Mouse (Mus musculus) embryonic facial prominence, embryonic 15.5 days (tissue): ENCODE data around the gene Rnf126. TPM values are rescaled to one million over a fixed set of nuclear protein-coding genes. Genes with fewer than 3 reads are reported as not detected.

Experiments
- ATAC-seq: fragments of 200-750 bp; cut with Nextera tagmentation; 2 replicates; pipeline ENCODE4 v1.8.0; 2017; ENCODE audit warnings: low read depth, moderate TSS enrichment; ENCODE audit not compliant: insufficient number of reproducible peaks, low FRiP score, low TSS enrichment
- H3K27ac ChIP-seq: fragments of 300-500 bp; sonication (generic); replicated peaks from 2 replicates; pipeline ENCODE4 v1.5.1; 2015; ENCODE audit warnings: mild to moderate bottlenecking, inconsistent platforms
- H3K27me3 ChIP-seq: fragments of 300-500 bp; sonication (generic); 2 replicates; pipeline ENCODE4 v1.6.1; 2015; ENCODE audit warnings: inconsistent platforms
- H3K36me3 ChIP-seq: fragments of 300-500 bp; sonication (generic); 2 replicates; pipeline ENCODE4 v1.6.1; 2015; ENCODE audit warnings: mild to moderate bottlenecking, inconsistent platforms
- H3K4me1 ChIP-seq: fragments of 300-500 bp; sonication (generic); 2 replicates; pipeline ENCODE4 v1.6.1; 2015; ENCODE audit warnings: inconsistent platforms
- H3K4me2 ChIP-seq: fragments of 300-500 bp; sonication (generic); replicated peaks from 2 replicates; pipeline ENCODE4 v1.6.1; 2015; ENCODE audit warnings: mild to moderate bottlenecking, inconsistent platforms
- H3K4me3 ChIP-seq: fragments of 300-500 bp; sonication (generic); replicated peaks from 2 replicates; pipeline ENCODE4 v1.5.1; 2015; ENCODE audit warnings: mild to moderate bottlenecking, inconsistent platforms
- H3K9ac ChIP-seq: fragments of 300-500 bp; sonication (generic); 2 replicates; pipeline ENCODE4 v1.6.1; 2015; ENCODE audit warnings: inconsistent platforms
- H3K9me3 ChIP-seq: fragments of 300-500 bp; sonication (generic); replicated peaks from 2 replicates; pipeline ENCODE4 v1.6.1; 2016; ENCODE audit warnings: inconsistent platforms
- WGBS: fragments of 180-500 bp; shearing (Covaris S2); methylation state at CpG from one replicate; pipeline ENCODE4 v1.1.7; 2015; 5-methylcytosine and 5-hydroxymethylcytosine counted together
- polyA plus RNA-seq: library from polyadenylated mRNA; unstranded; fragments of >200 nt; fragmentation: Nextera tagmentation; extraction: Ambion mirVana; gene quantifications from 2 replicates; pipeline ENCODE4 v1.2.1, GENCODE M21; 2015

The Rnf126 gene
- polyA plus RNA-seq, 1 experiment from 2014 or later, result 127 TPM

GRCm38 (mm10) chr10:79743650-79744365 is 22.9 kb downstream of the Rnf126 start:
- no peak overlapping the region for H3K9ac ChIP-seq
- ATAC-seq, result no peak
- H3K4me2 ChIP-seq, result no peak overlapping the region
- no peak overlapping the region for H3K27ac ChIP-seq
- peaks cover 56% of the 10 kb centered on the region for H3K36me3 ChIP-seq
- no peak overlapping the region for H3K4me3 ChIP-seq
- 91% methylated on average over 15 of the region's 15 CpGs for WGBS
- H3K27me3 ChIP-seq, result no peaks in the 10 kb centered on the region
- peaks cover 20% of the 10 kb centered on the region for H3K9me3 ChIP-seq
- peaks cover 12% of the 10 kb centered on the region for H3K4me1 ChIP-seq

DNA sequence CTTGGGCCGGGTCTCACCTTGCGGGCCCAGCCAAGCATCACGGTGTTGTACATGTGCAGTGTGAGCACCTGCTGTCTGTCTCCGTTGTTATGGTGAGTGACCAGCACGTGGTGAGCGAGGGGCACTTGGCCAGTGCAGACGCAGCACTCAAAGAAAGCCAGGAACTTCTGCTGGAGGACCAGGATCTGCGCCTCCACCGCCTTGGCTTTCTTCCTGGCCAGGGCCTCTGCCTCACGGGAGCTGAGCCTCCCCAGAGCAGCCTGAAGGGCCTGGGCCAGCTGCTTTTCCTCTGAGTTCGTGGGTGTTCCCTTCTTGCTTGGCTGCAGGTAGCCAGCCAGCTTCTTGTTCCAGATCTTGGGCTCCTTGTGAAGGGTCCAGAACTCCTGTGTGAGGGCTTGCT is 23.6 kb downstream of the Rnf126 start:
- peaks cover 12% of the 10 kb centered on the region for H3K4me1 ChIP-seq
- no peaks in the 10 kb centered on the region for H3K27me3 ChIP-seq
- H3K27ac ChIP-seq, result no peak overlapping the region
- no peak overlapping the region for H3K4me3 ChIP-seq
- ATAC-seq, result no peak
- no peak overlapping the region for H3K4me2 ChIP-seq
- H3K9me3 ChIP-seq, result peaks cover 26% of the 10 kb centered on the region
- H3K9ac ChIP-seq, result no peak overlapping the region
- H3K36me3 ChIP-seq, result peaks cover 62% of the 10 kb centered on the region
- 92% methylated on average over 11 of the region's 11 CpGs for WGBS

- 71% methylated on average over 11 of the region's 11 CpGs for WGBS
- Histone ChIP-seq H3K4me2 (no peak overlapping the region), H3K36me3 (peaks cover 85% of the 10 kb centered on the region), H3K9ac (no peak overlapping the region), H3K9me3 (peaks cover 42% of the 10 kb centered on the region), H3K4me1 (peaks cover 5% of the 10 kb centered on the region), H3K27ac (no peak overlapping the region), H3K27me3 (no peaks in the 10 kb centered on the region), H3K4me3 (no peak overlapping the region)
- no peak for ATAC-seq
These were observed 25.9 kb downstream of the Rnf126 start for GRCm38 (mm10) chr10:79740863-79741262.

DNA sequence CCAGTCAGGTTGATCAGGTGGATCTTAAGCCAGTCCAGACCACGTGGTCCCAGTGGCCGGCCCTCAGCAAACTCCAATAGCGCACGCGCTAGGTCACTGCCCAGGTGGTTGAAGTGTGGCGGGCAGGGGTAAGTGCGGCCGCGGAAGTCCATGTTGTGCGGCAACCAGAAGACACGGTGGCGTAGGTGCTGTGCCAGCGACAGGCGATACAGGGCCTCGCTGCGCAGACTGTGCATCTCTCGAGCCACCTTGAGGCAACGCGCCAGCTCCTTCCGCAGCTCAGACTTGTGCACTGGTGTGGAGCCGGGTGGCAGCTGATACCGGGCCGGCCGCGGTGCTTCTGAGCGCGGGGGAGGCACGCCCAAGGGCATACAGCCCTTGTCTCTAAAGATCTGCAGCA is 27.5 kb downstream of the Rnf126 start:
- 96% methylated on average over 28 of the region's 28 CpGs for WGBS
- H3K9me3 ChIP-seq, result peaks cover 42% of the 10 kb centered on the region

DNA sequence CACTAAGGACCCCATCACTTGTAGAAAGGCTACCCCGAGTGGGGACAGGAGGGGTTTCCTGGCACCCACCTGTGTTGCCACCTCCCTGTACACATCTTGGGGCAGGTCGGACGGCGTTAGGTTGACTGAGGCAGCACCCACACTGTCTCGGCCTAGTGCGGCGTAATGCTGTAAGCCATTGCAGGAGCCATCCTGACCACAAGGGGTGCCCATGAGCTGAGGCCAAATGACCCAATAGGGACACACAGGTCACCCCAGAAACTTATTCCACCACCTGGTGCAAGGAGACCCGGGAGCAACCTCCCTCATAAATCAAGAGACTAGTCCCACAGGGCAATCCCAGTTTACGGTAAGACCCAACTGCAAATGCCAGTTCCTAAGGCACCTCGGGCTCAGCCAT is 28.5 kb downstream of the Rnf126 start:
- peaks cover 42% of the 10 kb centered on the region for H3K9me3 ChIP-seq
- WGBS, result 87% methylated on average over 10 of the region's 10 CpGs

More for the DNA sequence above, 27.5 kb downstream of the Rnf126 start:
- H3K36me3 ChIP-seq, result peaks cover 97% of the 10 kb centered on the region
- H3K4me1 ChIP-seq, result no peaks in the 10 kb centered on the region
- H3K9ac ChIP-seq, result no peak overlapping the region
- no peak overlapping the region for H3K27ac ChIP-seq
- no peak overlapping the region for H3K4me2 ChIP-seq
- H3K27me3 ChIP-seq, result no peaks in the 10 kb centered on the region; the same call in 1 of the 2 replicates
- no peak overlapping the region for H3K4me3 ChIP-seq
- no peak for ATAC-seq

GRCm38 (mm10) chr10:79736706-79737105 is 30.0 kb downstream of the Rnf126 start:
- H3K4me3 ChIP-seq, result no peak overlapping the region
- no peak overlapping the region for H3K9ac ChIP-seq
- no peaks in the 10 kb centered on the region; the same call in 1 of the 2 replicates for H3K27me3 ChIP-seq
- peaks cover 42% of the 10 kb centered on the region for H3K9me3 ChIP-seq
- no peak overlapping the region for H3K4me2 ChIP-seq
- H3K36me3 ChIP-seq, result peaks cover 89% of the 10 kb centered on the region
- 90% methylated on average over 14 of the region's 14 CpGs for WGBS
- no peak for ATAC-seq
- H3K27ac ChIP-seq, result no peak overlapping the region
- no peaks in the 10 kb centered on the region for H3K4me1 ChIP-seq

More for the DNA sequence above, 28.5 kb downstream of the Rnf126 start:
- ATAC-seq, result no peak
- Histone ChIP-seq H3K36me3 (peaks cover 97% of the 10 kb centered on the region), H3K4me2 (no peak overlapping the region), H3K9ac (no peak overlapping the region), H3K27ac (no peak overlapping the region), H3K4me1 (no peaks in the 10 kb centered on the region), H3K4me3 (no peak overlapping the region), H3K27me3 (no peaks in the 10 kb centered on the region; the same call in 1 of the 2 replicates)

GRCm38 (mm10) chr10:79735361-79735760 is 31.4 kb downstream of the Rnf126 start:
- no peak overlapping the region for H3K27ac ChIP-seq
- peaks cover 38% of the 10 kb centered on the region for H3K9me3 ChIP-seq
- H3K4me2 ChIP-seq, result no peak overlapping the region
- no peaks in the 10 kb centered on the region for H3K4me1 ChIP-seq
- ATAC-seq, result no peak
- H3K36me3 ChIP-seq, result peaks cover 76% of the 10 kb centered on the region
- WGBS, result 36% methylated on average over 48 of the region's 52 CpGs
- H3K9ac ChIP-seq, result no peak overlapping the region
- H3K4me3 ChIP-seq, result no peak overlapping the region
- H3K27me3 ChIP-seq, result no peaks in the 10 kb centered on the region; the same call in 1 of the 2 replicates

- peaks cover 60% of the 10 kb centered on the region for H3K36me3 ChIP-seq
- no peak for ATAC-seq
- no peak overlapping the region for H3K27ac ChIP-seq
- WGBS, result 92% methylated on average over 15 of the region's 15 CpGs
- H3K9ac ChIP-seq, result no peak overlapping the region
- no peaks in the 10 kb centered on the region; the same call in 1 of the 2 replicates for H3K27me3 ChIP-seq
- H3K4me1 ChIP-seq, result no peaks in the 10 kb centered on the region
- peaks cover 23% of the 10 kb centered on the region for H3K9me3 ChIP-seq
- H3K4me2 ChIP-seq, result no peak overlapping the region
- no peak overlapping the region for H3K4me3 ChIP-seq
These were observed 32.9 kb downstream of the Rnf126 start for GRCm38 (mm10) chr10:79733847-79734246.

GRCm38 (mm10) chr10:79732500-79732899 is 34.3 kb downstream of the Rnf126 start:
- no peak overlapping the region for H3K4me2 ChIP-seq
- no peaks in the 10 kb centered on the region; the same call in 1 of the 2 replicates for H3K27me3 ChIP-seq
- H3K9ac ChIP-seq, result no peak overlapping the region
- peaks cover 9% of the 10 kb centered on the region for H3K9me3 ChIP-seq
- no peak overlapping the region for H3K4me3 ChIP-seq
- peaks cover 47% of the 10 kb centered on the region for H3K36me3 ChIP-seq
- ATAC-seq, result no peak
- H3K27ac ChIP-seq, result no peak overlapping the region
- 100% methylated on average over 1 of the region's 1 CpGs for WGBS
- H3K4me1 ChIP-seq, result no peaks in the 10 kb centered on the region

GRCm38 (mm10) chr10:79729357-79729965 is 37.3 kb downstream of the Rnf126 start:
- Histone ChIP-seq H3K9me3 (no peaks in the 10 kb centered on the region), H3K4me3 (no peak overlapping the region), H3K36me3 (peaks cover 17% of the 10 kb centered on the region), H3K4me2 (no peak overlapping the region), H3K27ac (no peak overlapping the region), H3K27me3 (no peaks in the 10 kb centered on the region), H3K4me1 (no peaks in the 10 kb centered on the region), H3K9ac (no peak overlapping the region)
- ATAC-seq, result no peak
- 83% methylated on average over 13 of the region's 13 CpGs for WGBS

DNA sequence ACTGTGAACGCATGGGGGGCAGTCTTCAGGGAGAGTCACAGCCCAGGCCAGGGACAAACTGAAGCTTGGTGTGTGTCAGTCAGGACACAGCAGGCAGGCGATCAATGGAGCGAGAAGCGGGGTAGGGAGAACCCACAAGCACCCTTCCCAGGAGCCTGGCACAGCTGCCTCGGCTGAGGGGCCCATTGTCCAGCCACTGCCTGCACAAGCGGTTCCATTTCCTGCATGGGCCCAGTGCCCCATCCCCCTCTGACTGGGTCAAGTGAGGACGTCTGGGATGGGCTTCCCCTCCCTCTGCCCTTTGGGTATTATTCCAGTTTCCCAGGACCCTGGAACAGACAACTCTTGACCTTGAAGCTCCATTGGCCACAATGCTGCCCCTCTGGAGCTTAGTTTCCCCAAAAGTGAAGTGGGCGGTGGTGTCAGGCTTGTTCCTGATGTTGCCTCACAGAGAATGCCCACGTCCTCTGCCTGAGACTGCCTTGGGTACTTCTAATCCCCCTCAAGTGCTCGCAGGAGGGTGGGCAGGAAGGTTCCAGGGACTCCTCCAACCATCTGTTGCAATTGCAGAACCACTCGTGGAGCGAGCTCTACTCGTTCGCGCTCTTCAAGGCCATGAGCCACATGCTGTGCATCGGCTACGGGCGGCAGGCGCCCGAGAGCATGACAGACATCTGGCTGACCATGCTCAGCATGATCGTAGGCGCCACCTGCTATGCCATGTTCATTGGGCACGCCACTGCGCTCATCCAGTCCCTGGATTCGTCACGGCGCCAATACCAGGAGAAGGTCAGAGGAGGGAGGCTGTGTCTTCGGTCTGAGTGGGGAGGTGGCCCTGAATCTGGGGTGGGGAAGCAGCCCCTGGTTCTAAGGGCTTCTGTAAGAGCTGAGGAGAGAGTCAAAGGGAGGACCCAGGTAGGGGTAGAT is 38.2 kb downstream of the Rnf126 start:
- ATAC-seq, result no peak
- Histone ChIP-seq H3K4me2 (no peak overlapping the region), H3K36me3 (peaks cover 8% of the 10 kb centered on the region), H3K9ac (no peak overlapping the region), H3K4me3 (no peak overlapping the region), H3K4me1 (no peaks in the 10 kb centered on the region), H3K27me3 (no peaks in the 10 kb centered on the region), H3K27ac (no peak overlapping the region), H3K9me3 (no peaks in the 10 kb centered on the region)
- 71% methylated on average over 28 of the region's 28 CpGs for WGBS
